In the genomic region with DNA sequence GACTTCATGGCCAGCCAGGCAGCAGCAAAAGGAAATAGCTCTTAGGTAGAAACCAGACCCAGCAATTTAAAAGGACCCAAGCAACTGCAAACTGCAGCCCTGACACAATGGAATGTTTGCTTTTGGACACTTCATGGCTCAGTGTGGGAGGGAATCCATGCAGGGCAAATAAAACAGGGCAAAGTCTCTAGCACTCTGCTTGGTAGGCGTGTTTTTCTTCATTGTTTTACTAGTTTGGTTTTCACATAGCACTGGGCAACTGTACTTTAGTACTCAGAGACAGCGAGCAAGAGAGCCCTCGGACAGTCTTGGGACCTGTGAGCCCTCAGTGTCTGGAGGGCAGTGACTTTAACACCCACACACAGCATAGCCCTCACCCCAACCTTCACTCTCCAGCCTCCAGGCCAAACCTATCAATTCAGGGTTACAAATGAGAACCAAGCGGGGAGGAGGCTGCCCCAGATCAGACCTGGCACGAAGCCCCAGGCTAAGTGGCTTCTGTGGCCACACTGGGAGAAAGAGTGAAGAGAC, we compare ENCODE assay signal across 9 mouse cellular contexts. TPM values are rescaled to one million over a fixed set of nuclear protein-coding genes. Genes with fewer than 3 reads are reported as not detected.
DNase-seq lines count a peak whose midpoint lies in the region; ATAC-seq and TF ChIP-seq lines count a peak whose summit lies in the region.
"Had no signal": no experiment of that assay in that cellular context is flagged by ENCODE, and none has a peak within 500 bp of the region (broad histone marks: within the 10 kb centered on the region; RNA-seq: fewer than 3 reads in every experiment).

No protein-coding gene starts in this region.

- no peaks in the 10 kb centered on the region for H3K9me3 ChIP-seq in intestine, embryonic 15.5 days
- H3K9me3 ChIP-seq in liver, embryonic 15.5 days (replicated peaks): no peaks in the 10 kb centered on the region
- no peaks in the 10 kb centered on the region for H3K9me3 ChIP-seq in stomach, embryonic 14.5 days (ENCODE audit: control insufficient read depth, low read depth, low read length)

- H3K4me1 ChIP-seq in intestine, embryonic 15.5 days (replicated peaks): peaks cover 66% of the 10 kb centered on the region
- peaks cover 54% of the 10 kb centered on the region for H3K4me1 ChIP-seq in liver, embryonic 15.5 days (replicated peaks)
- peaks cover 62% of the 10 kb centered on the region for H3K4me1 ChIP-seq in stomach, embryonic 14.5 days (ENCODE audit: control insufficient read depth, insufficient read depth, low read length)

- WGBS in intestine, embryonic 15.5 days: 17% methylated on average over 5 of the region's 5 CpGs
- WGBS in liver, embryonic 15.5 days (ENCODE audit: insufficient replicate concordance): 74% methylated on average over 5 of the region's 5 CpGs
- WGBS in stomach, embryonic 14.5 days: 30% methylated on average over 5 of the region's 5 CpGs

- peak overlapping the region; percentile 62 for H3K27ac ChIP-seq in layer of hippocampus, adult 2 months
- H3K27ac ChIP-seq in intestine, embryonic 15.5 days: peak overlapping the region; percentile 90
- H3K27ac ChIP-seq in liver, embryonic 15.5 days (replicated peaks): peak overlapping the region; percentile 78
- peak overlapping the region; percentile 95 for H3K27ac ChIP-seq in stomach, embryonic 14.5 days (ENCODE audit: low read length)

- H3K4me3 ChIP-seq in layer of hippocampus, adult 2 months: no peak overlapping the region
- H3K4me3 ChIP-seq in intestine, embryonic 15.5 days (replicated peaks): 0 out of 2 replicates have a peak overlapping the region, but pooled peaks have one; percentile 3
- H3K4me3 ChIP-seq in liver, embryonic 15.5 days (replicated peaks): no peak overlapping the region
- H3K4me3 ChIP-seq in stomach, embryonic 14.5 days (ENCODE audit: low read depth, low read length): no peak overlapping the region

- peak overlapping the region; percentile 46 for H3K4me2 ChIP-seq in intestine, embryonic 15.5 days (replicated peaks)
- H3K4me2 ChIP-seq in liver, embryonic 15.5 days: peak overlapping the region; percentile 30
- peak overlapping the region; percentile 32 for H3K4me2 ChIP-seq in stomach, embryonic 14.5 days (replicated peaks; ENCODE audit: low read depth, low read length)

- no peaks in the 10 kb centered on the region for H3K27me3 ChIP-seq in intestine, embryonic 15.5 days (replicated peaks)
- H3K27me3 ChIP-seq in liver, embryonic 15.5 days: no peaks in the 10 kb centered on the region
- H3K27me3 ChIP-seq in stomach, embryonic 14.5 days (ENCODE audit: control insufficient read depth, insufficient read depth, low read length): no peaks in the 10 kb centered on the region

- no peak for DNase-seq in layer of hippocampus, adult 2 months (ENCODE audit: low spot score in 2 of 2)
- DNase-seq in layer of hippocampus, adult 18-20 months (ENCODE audit: low spot score in 2 of 2): no peak
- DNase-seq in left cerebral cortex, postnatal 25 days (ENCODE audit: low spot score in 2 of 2): no peak
- no peak for DNase-seq in frontal cortex, postnatal 14 days (ENCODE audit: low spot score in 2 of 2)
- DNase-seq: gastrocnemius, postnatal 14 days had no signal

- 0 out of 2 replicates have a peak overlapping the region, but pooled peaks have one; percentile 6 for H3K9ac ChIP-seq in intestine, embryonic 15.5 days
- H3K9ac ChIP-seq in liver, embryonic 15.5 days: no peak overlapping the region
- no peak overlapping the region for H3K9ac ChIP-seq in stomach, embryonic 14.5 days (replicated peaks; ENCODE audit: low read depth, low read length)

- intact Hi-C loops in left cerebral cortex, postnatal 25 days (cut with DNase I): no loop called here

- H3K36me3 ChIP-seq in intestine, embryonic 15.5 days: no peaks in the 10 kb centered on the region
- H3K36me3 ChIP-seq in liver, embryonic 15.5 days (replicated peaks): peaks cover 2% of the 10 kb centered on the region; the same call in 1 of the 2 replicates
- peaks cover 3% of the 10 kb centered on the region; the same call in 1 of the 2 replicates for H3K36me3 ChIP-seq in stomach, embryonic 14.5 days (ENCODE audit: control insufficient read depth, insufficient read depth, low read length)

- ATAC-seq in intestine, embryonic 15.5 days: peak; percentile 75
- ATAC-seq in liver, embryonic 15.5 days (ENCODE audit: insufficient read depth): peak; percentile 72
- ATAC-seq in stomach, embryonic 14.5 days (ENCODE audit: insufficient number of reproducible peaks, insufficient read depth, low FRiP score, low read depth): peak; percentile 86
- ATAC-seq in inflammation-experienced regulatory T-cells, adult 6 months: no peak

- no peak for TF ChIP-seq CTCF in layer of hippocampus, adult 2 months (conservative IDR thresholded peaks at IDR 0.05)

RNA-seq across cellular contexts. Expression of a gene that starts 8.0 kb away (rescaled TPM):
- 10 to 100 TPM; 49.7 to 54.3 TPM for total RNA-seq in layer of hippocampus, adult 2 months (2021)
- total RNA-seq in layer of hippocampus, adult 18-20 months (2021): 10 to 100 TPM; 58.5 to 61.0 TPM
- 42.7 and 44.3 TPM in 2 replicates for polyA plus RNA-seq in intestine, embryonic 15.5 days (2015; fragmentation: Nextera tagmentation; extraction: Ambion mirVana)
- polyA plus RNA-seq in liver, embryonic 15.5 days (2015; fragmentation: Nextera tagmentation; extraction: Ambion mirVana): 18.1 and 20.7 TPM in 2 replicates
- 35.3 and 35.4 TPM in 2 replicates for polyA plus RNA-seq in stomach, embryonic 14.5 days (2014; fragmentation: Nextera tagmentation; extraction: Ambion mirVana)
- 10 to 100 TPM; 41.7 to 49.2 TPM for total RNA-seq in left cerebral cortex, postnatal 25 days (2021)
- 10 to 100 TPM; 37.9 to 88.5 (median 58.2) TPM for polyA plus RNA-seq in inflammation-experienced regulatory T-cells, adult 6 months (2017; shearing (Covaris generic))

RNA-seq across cellular contexts. Expression of a gene that starts 16.1 kb away (rescaled TPM):
- total RNA-seq in layer of hippocampus, adult 2 months (2021): 10 to 100 TPM; 21.2 to 22.8 TPM
- total RNA-seq in layer of hippocampus, adult 18-20 months (2021): 10 to 100 TPM; 23.2 to 24.4 TPM
- polyA plus RNA-seq in intestine, embryonic 15.5 days (2015; fragmentation: Nextera tagmentation; extraction: Ambion mirVana): 17.4 and 18.7 TPM in 2 replicates
- polyA plus RNA-seq in liver, embryonic 15.5 days (2015; fragmentation: Nextera tagmentation; extraction: Ambion mirVana): 17.9 and 18.3 TPM in 2 replicates
- 29.6 and 30.4 TPM in 2 replicates for polyA plus RNA-seq in stomach, embryonic 14.5 days (2014; fragmentation: Nextera tagmentation; extraction: Ambion mirVana)
- total RNA-seq in left cerebral cortex, postnatal 25 days (2021): 10 to 100 TPM; 31.4 to 32.3 TPM
- 1 to 10 TPM; 5.5 to 6.3 (median 5.8) TPM for polyA plus RNA-seq in inflammation-experienced regulatory T-cells, adult 6 months (2017; shearing (Covaris generic))

RNA-seq across cellular contexts. Expression of a gene that starts 43.5 kb away (rescaled TPM):
- total RNA-seq in layer of hippocampus, adult 2 months (2021): not detected
- total RNA-seq in layer of hippocampus, adult 18-20 months (2021): under 1 TPM in 1 of 2 experiments, not detected in 1; 0.35 TPM
- not detected in 2 replicates for polyA plus RNA-seq in intestine, embryonic 15.5 days (2015; fragmentation: Nextera tagmentation; extraction: Ambion mirVana)
- not detected in 2 replicates for polyA plus RNA-seq in liver, embryonic 15.5 days (2015; fragmentation: Nextera tagmentation; extraction: Ambion mirVana)
- 0.30 and 0.59 TPM in 2 replicates for polyA plus RNA-seq in stomach, embryonic 14.5 days (2014; fragmentation: Nextera tagmentation; extraction: Ambion mirVana)
- under 1 TPM; 0.55 to 0.83 TPM for total RNA-seq in left cerebral cortex, postnatal 25 days (2021)
- polyA plus RNA-seq in inflammation-experienced regulatory T-cells, adult 6 months (2017; shearing (Covaris generic)): 1 to 10 TPM; 1.1 to 1.5 (median 1.5) TPM
- total RNA-seq: gastrocnemius, postnatal 14 days had no signal

RNA-seq across cellular contexts. Expression of a gene that starts 53.4 kb away (rescaled TPM):
- 10 to 100 TPM; 41.6 to 42.2 TPM for total RNA-seq in layer of hippocampus, adult 2 months (2021)
- total RNA-seq in layer of hippocampus, adult 18-20 months (2021): 10 to 100 TPM; 36.6 to 42.8 TPM
- polyA plus RNA-seq in intestine, embryonic 15.5 days (2015; fragmentation: Nextera tagmentation; extraction: Ambion mirVana): 66.6 and 70.2 TPM in 2 replicates
- 97.2 and 98.6 TPM in 2 replicates for polyA plus RNA-seq in liver, embryonic 15.5 days (2015; fragmentation: Nextera tagmentation; extraction: Ambion mirVana)
- polyA plus RNA-seq in stomach, embryonic 14.5 days (2014; fragmentation: Nextera tagmentation; extraction: Ambion mirVana): 67.0 and 77.1 TPM in 2 replicates
- 10 to 100 TPM; 36.3 to 46.0 TPM for total RNA-seq in left cerebral cortex, postnatal 25 days (2021)
- 10 to 100 TPM; 85.9 to 95.9 (median 91.8) TPM for polyA plus RNA-seq in inflammation-experienced regulatory T-cells, adult 6 months (2017; shearing (Covaris generic))
